Mouse (Mus musculus) adrenal gland, adult (tissue): ENCODE results near the gene Cyp27a1.

Experiments used
- DNase-seq, 2 experiments: peaks; one replicate each; pipeline ENCODE4 v3.0.0; 2022 to 2023; ENCODE audit warnings: low spot score in 1 of 2; ENCODE audit not compliant: inconsistent age in 2 of 2

The Cyp27a1 gene

DNA sequence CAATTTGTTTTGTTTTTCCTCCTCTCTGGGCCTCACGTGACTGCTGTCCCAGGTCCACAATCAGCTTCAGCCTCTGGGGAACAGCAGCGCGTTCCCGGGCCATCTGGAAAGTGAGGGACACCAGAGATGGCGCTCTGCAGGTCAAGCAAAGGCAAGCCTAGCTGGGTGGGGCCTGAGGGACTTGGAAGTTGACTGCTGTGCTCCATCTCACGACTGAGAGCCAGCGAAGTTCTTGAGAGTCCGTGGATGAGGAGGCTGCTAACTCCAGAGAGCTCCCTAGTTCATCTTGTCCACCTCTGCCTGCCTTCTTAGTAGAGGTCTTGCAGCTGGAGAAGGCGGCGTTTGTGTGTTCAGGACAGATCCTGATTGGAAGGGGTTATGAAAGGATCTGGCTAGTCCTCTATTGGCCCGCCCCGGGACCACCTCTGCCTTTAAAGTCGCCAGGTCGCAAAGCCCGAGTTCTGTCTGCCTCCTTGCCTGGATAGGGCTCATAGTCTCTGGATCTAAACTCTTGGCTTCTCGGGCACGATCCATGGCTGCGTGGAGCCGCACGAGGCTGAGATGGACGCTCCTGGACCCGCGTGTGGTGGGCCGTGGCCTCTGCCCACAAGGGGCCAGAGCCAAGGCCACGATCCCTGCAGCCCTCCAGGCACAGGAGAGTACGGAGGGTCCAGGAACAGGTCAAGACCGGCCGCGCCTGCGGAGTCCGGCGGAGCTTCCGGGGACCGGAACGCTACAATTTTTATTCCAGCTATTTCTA, at the start of gene Cyp27a1:
Gene Cyp27a1 (plus strand): TSS at position 476 of the 760 bp plus-strand sequence.
- peak; percentile 70 to 84 for DNase-seq

DNA sequence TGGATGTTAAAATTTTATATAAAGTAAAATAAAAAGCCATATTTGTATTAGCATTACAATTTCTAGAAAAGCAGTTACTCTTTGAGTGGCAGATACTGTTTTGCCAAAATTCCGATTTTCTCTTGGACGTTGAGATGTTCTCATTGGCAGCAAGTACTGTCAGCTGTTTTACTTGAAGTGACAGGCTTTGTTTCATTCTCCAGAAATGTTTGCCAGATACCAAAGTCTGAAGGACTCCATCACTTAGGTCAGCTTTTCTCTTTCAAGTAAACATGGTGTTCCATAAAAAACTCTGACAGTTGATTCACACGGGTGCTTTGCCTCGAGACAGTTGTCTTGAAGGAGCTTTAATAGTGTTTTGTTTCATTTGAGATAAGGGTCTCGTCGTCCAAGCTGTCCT, 48.2 kb upstream of the Cyp27a1 start:
- no peak for DNase-seq

DNA sequence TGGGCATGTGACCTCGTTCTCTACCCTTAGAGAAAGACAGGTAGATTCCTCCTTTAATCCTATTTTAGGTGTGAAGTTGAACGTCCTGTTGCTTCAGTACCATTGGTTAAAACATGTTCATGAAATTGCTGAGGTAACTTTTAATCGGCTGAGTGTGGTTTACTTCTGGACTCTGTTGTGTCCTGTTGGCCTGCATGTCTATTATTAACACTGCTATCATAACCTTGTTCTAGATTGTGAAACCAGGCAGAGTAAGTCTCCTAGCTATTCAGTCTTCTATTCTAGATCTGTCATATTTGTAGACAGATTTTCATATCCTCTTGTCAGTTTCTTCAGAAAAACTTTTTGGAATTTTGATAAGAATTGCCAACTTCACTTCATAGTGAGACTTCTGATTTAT, 45.0 kb upstream of the Cyp27a1 start:
- DNase-seq = peak in 1 of 2 experiments; percentile 71

DNA sequence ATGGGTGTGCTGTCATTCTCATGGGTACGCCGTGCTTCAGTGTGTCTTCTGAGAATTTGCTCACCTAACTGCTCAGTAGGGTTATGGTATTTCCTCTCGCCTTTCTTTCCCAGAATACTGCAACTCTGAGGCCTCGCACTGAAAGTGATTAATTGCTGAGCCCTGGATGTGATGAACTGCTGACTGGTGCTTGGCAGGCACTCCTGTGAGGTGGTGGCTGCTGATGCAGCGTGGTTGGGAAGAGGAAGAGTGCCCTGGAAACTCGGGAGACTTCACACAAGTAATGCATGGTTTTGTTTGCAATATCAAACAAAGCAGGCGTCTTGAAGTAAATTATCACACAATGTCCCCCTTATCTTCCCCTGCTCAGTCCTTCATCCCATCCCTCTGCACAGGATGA, 40.6 kb upstream of the Cyp27a1 start:
- DNase-seq = peak in 1 of 2 experiments; percentile 35

DNA sequence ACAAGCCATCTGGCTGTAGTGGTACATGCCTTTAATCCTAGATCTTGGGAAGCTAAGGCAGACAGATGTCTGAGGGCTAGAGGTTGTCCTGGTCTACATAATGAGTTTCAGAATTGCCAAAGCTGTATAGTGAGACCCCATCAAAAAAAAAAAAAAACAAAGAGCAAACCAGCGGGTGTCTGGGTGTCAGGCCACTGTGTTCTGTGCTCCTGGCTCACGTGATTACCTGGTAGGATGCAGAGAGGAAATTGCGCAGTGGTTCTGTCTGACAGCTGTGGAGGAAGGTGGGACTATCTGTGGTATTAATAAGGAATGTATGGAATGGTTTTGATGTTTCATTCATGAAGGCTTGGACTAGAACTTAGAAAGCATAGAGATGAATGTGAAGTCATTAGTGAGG, 36.5 kb upstream of the Cyp27a1 start:
- DNase-seq = no peak

- no peak for DNase-seq
Observed at GRCm38 (mm10) chr1:74677843-74678242, 35.5 kb upstream of the Cyp27a1 start.

DNA sequence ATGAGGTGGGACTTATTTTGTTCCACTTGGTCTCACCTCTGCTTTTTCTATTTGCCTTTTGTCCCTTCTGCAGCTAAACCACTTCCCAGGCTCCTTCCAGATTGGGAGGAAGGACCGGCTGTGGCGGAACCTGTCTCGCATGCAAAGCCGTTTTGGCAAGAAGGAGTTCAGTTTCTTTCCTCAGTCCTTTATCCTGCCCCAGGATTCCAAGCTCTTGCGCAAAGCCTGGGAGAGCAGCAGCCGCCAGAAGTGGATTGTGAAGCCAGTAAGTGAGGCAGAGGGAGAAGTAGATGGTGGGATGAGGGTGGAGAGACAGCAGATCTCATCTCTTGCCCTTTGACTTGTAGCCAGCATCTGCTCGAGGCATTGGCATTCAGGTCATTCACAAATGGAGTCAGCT, 26.2 kb upstream of the Cyp27a1 start:
- DNase-seq = no peak

- DNase-seq = no peak
Observed at GRCm38 (mm10) chr1:74693891-74694583, 19.3 kb upstream of the Cyp27a1 start.

GRCm38 (mm10) chr1:74695836-74696235, 17.5 kb upstream of the Cyp27a1 start:
- no peak for DNase-seq

- no peak for DNase-seq
Observed at GRCm38 (mm10) chr1:74697416-74697815, 16.0 kb upstream of the Cyp27a1 start.

DNA sequence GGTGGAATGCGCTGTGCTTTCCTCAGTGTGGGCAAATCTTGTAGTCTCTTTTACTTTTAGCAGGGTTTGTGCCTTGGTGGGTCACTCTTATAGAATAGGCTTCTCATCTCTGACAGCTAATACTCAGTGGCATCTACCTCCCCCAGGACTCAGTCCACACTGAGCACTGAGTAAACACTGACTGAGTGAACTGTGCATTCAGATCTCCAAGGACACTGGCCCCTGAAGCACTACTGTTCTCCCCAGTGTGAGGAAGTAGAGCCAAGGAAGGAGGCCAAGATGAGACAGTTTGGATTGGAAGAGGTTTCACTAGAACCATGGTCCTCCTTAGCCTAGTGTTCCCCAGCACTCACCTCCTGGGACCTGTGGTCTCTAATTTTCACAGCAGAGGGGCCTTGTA, 15.0 kb upstream of the Cyp27a1 start:
- DNase-seq = no peak

GRCm38 (mm10) chr1:74698791-74699190, 14.6 kb upstream of the Cyp27a1 start:
- DNase-seq = peak; percentile 75 to 92

- DNase-seq = no peak
Observed at GRCm38 (mm10) chr1:74702142-74702553, 11.2 kb upstream of the Cyp27a1 start.

DNA sequence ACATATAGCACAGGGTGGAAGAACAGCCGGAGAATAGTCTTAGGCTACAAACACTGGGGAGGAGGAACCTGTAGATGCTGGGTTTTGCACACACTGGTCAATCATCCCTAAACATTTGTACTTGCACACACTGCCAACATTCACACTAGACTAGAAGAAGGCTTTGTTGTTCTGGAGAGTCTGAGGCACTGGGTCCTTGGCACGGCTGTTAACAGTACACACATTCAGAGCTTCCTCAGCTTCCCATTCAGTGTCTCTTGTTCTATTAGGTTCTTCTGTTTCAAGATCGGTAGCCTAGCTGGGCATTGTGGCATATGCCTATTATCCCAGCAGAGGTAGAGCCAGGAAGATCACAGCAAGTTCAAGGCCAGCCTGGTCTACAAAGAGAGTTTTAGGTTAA, 9.2 kb upstream of the Cyp27a1 start:
- no peak for DNase-seq

GRCm38 (mm10) chr1:74705016-74705415, 8.4 kb upstream of the Cyp27a1 start:
- no peak for DNase-seq

DNA sequence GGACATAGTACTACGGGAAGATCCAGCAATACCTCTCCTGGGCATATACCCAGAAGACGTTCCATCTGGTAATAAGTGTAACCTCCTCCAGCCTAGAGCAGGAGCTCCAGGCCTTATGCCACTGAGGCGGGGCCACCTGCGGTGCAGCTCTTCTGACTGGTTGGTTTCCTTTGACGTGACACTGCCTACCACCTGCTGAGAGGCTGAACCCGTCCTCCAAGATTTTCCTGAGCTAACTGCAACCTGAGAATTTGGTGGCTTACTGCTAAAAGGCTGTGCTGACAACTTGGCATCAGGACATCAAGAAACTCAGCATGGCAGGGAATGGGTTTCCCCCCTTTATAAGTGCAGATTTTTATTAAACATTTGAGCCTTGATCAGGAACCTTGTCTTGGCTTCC, 3.8 kb upstream of the Cyp27a1 start:
- DNase-seq = no peak

DNA sequence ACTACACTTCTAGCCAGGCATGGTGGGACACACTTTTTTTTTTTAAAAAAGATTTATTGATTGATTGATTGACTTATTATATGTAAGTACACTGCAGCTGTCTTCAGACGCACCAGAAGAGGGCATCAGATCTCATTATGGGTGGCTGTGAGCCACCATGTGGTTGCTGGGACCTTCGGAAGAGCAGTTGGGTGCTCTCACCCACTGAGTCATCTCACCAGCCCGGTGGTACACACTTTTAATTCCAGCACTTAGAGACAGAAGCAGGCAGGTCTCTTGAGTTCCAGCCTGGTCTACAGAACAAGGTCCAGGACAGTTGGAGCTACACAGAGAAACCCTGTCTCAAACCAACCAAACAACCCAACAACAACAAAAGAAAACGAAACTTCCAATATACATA, 1.3 kb upstream of the Cyp27a1 start:
- DNase-seq = no peak

DNA sequence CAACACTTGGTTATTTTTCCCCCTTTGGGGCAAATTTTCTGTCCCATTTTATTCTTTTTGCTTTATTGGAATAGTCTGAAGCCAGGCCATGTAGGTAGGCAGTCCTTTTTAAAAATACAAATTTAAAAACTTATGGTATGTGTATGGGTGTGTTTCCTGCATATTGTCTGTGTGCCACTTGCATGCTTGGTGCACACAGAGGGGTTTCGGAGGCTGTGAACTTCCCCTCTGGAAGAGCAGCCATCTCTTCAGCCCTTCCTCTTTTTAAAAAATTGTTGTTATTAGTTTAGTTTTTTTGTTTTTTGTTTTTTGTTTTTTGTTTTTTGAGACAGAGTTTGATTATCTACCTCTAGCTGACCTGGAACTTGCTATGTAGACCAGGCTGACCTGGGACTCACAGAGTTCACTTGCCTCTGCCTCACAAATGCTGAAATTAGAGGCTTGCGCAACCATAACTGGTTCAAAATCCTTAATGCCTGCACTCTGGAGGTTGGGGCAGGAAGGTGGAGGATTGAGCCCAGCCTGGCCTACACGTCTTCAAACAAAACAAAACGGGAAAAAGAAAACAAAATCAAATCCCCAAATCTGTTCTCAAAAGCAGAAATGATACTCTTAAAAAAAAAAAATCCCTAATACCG, 794 bp upstream of the Cyp27a1 start:
- DNase-seq = no peak

DNA sequence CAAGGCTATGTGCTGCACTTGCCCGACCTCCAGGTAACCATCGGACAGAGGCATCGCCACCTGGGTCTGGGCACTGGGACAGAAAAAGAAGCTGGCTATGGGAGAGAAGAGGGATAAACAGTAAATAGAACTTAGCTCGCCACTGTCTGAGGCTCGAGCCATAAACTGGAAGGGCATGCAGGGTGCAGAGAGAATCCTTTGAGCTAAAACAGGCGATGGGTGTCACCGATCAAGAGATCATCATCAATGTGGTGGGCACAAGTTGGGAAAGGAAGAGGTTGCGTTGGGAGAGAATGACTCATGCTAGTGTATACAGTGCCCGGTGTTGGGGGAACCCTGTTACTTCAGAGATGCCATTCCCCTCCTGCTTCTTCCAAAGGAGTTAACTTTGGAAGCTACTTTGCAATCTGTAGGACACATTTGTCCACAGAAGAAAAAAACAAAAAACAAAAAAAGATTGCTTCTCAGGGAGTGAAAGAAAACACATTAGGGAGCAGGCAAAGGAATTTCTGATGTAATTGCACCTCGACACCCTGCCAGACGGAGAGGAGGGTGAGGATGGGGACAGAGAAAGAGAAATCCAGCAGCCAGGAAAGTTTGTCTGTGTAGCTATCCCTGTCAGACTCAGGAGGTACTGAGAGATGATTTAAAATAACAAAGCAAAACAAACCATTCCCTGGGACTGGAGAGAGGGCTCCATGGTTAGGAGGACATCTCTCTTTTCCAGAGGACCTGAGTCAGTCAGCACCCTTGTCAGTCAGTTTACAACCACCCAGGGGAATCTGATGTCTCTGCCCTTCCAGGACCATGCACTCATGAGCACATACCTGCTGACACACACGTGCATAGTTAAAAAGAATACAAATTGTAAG, 721 bp downstream of the Cyp27a1 start:
- no peak for DNase-seq

GRCm38 (mm10) chr1:74714967-74715366, 1.6 kb downstream of the Cyp27a1 start:
- no peak for DNase-seq

DNA sequence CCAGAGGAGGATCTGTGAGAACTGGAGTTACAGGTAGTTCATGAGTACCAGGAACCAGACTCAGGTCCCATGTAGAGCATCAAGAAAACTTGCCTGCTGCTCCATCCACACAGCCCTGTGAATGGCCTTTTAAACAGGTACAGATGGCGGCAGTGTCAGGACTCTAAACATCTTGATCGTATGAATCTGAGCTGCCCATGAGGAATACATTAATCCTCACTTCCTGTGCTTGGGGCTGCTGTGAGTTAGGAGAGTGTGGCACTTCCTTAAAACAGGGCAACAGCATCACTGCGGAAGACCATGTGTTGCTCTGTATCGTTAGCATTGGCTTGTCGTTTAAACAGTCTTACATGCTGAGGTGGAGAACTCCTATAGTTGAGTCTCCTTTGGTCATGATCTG, 2.1 kb downstream of the Cyp27a1 start:
- no peak for DNase-seq
